Mouse (Mus musculus) stomach, embryonic 14.5 days (tissue): Measurements from ENCODE around the gene Lsm10. TPM values are rescaled to one million over a fixed set of nuclear protein-coding genes. Genes with fewer than 3 reads are reported as not detected.
A peak's percentile ranks its signal among the peaks of the same experiment; 100 is the strongest.

Experiments
- ATAC-seq: fragments of 200-750 bp; cut with Nextera tagmentation; 2 replicates; pipeline ENCODE4 v1.8.0; 2017; ENCODE audit warnings: low read depth, moderate TSS enrichment; ENCODE audit not compliant: insufficient number of reproducible peaks, insufficient read depth, low FRiP score
- H3K27ac ChIP-seq: fragments of 300-500 bp; sonication (generic); 2 replicates; pipeline ENCODE4 v1.5.1; 2014; ENCODE audit warnings: mild to moderate bottlenecking, low read length, moderate library complexity, mixed read lengths
- H3K27me3 ChIP-seq: fragments of 300-500 bp; sonication (generic); 2 replicates; pipeline ENCODE4 v1.6.1; 2014; ENCODE audit warnings: low read length, control low read depth, mixed read lengths; ENCODE audit not compliant: control insufficient read depth, insufficient read depth
- H3K36me3 ChIP-seq: fragments of 300-500 bp; sonication (generic); 2 replicates; pipeline ENCODE4 v1.6.1; 2014; ENCODE audit warnings: mild to moderate bottlenecking, control low read depth, low read length, moderate library complexity, mixed read lengths; ENCODE audit not compliant: control insufficient read depth, insufficient read depth
- H3K4me1 ChIP-seq: fragments of 300-500 bp; sonication (generic); 2 replicates; pipeline ENCODE4 v1.6.1; 2014; ENCODE audit warnings: low read length, control low read depth, mixed read lengths; ENCODE audit not compliant: control insufficient read depth, insufficient read depth
- H3K4me2 ChIP-seq: fragments of 300-500 bp; sonication (generic); replicated peaks from 2 replicates; pipeline ENCODE4 v1.6.1; 2014; ENCODE audit warnings: low read depth, low read length, control low read depth
- H3K4me3 ChIP-seq: fragments of 300-500 bp; sonication (generic); 2 replicates; pipeline ENCODE4 v1.5.1; 2014; ENCODE audit warnings: low read depth, low read length, control low read depth
- H3K9ac ChIP-seq: fragments of 300-500 bp; sonication (generic); replicated peaks from 2 replicates; pipeline ENCODE4 v1.6.1; 2014; ENCODE audit warnings: low read depth, mild to moderate bottlenecking, control low read depth, low read length, moderate library complexity, mixed read lengths
- H3K9me3 ChIP-seq: fragments of 300-500 bp; sonication (generic); 2 replicates; pipeline ENCODE4 v1.6.1; 2016; ENCODE audit warnings: low read depth, low read length, control low read depth; ENCODE audit not compliant: control insufficient read depth
- WGBS: fragments of 180-500 bp; shearing (Covaris S2); extraction: QIAGEN DNeasy Blood & Tissue Kit; methylation state at CpG from one replicate; pipeline ENCODE4 v1.1.7; 2014; 5-methylcytosine and 5-hydroxymethylcytosine counted together
- polyA plus RNA-seq: library from polyadenylated mRNA; unstranded; fragments of >200 nt; fragmentation: Nextera tagmentation; extraction: Ambion mirVana; gene quantifications from 2 replicates; pipeline ENCODE4 v1.2.1, GENCODE M21; 2014

Gene Lsm10
- polyA plus RNA-seq, 1 experiment from 2014 or later = 57.5 TPM

- H3K27ac ChIP-seq = no peak overlapping the region
- peaks cover 34% of the 10 kb centered on the region for H3K36me3 ChIP-seq
- no peak overlapping the region for H3K9ac ChIP-seq
- peaks cover 4% of the 10 kb centered on the region; the same call in 1 of the 2 replicates for H3K4me1 ChIP-seq
- H3K27me3 ChIP-seq = no peaks in the 10 kb centered on the region
- no peak overlapping the region for H3K4me3 ChIP-seq
- H3K4me2 ChIP-seq = no peak overlapping the region
- no peak for ATAC-seq
- WGBS = 86% methylated on average over 4 of the region's 4 CpGs
- H3K9me3 ChIP-seq = no peaks in the 10 kb centered on the region
These were observed 41.4 kb downstream of the Lsm10 start for GRCm38 (mm10) chr4:126137773-126138172.

GRCm38 (mm10) chr4:126141021-126141420 lies 44.6 kb downstream of the Lsm10 start:
- no peak overlapping the region for H3K4me3 ChIP-seq
- H3K9me3 ChIP-seq = no peaks in the 10 kb centered on the region
- no peak for ATAC-seq
- no peak overlapping the region for H3K4me2 ChIP-seq
- 74% methylated on average over 5 of the region's 5 CpGs for WGBS
- H3K36me3 ChIP-seq = peaks cover 24% of the 10 kb centered on the region
- H3K9ac ChIP-seq = no peak overlapping the region
- H3K4me1 ChIP-seq = no peaks in the 10 kb centered on the region
- no peak overlapping the region for H3K27ac ChIP-seq
- no peaks in the 10 kb centered on the region for H3K27me3 ChIP-seq

- ATAC-seq = no peak
- Histone ChIP-seq H3K9me3 (no peaks in the 10 kb centered on the region), H3K4me2 (no peak overlapping the region), H3K9ac (no peak overlapping the region), H3K36me3 (no peaks in the 10 kb centered on the region; the same call in 1 of the 2 replicates), H3K4me1 (peaks cover 28% of the 10 kb centered on the region), H3K27me3 (no peaks in the 10 kb centered on the region), H3K27ac (no peak overlapping the region), H3K4me3 (no peak overlapping the region)
- WGBS = 36% methylated on average over 4 of the region's 4 CpGs
These were observed 49.0 kb downstream of the Lsm10 start for GRCm38 (mm10) chr4:126145396-126145795.

- ATAC-seq = no peak
- Histone ChIP-seq H3K4me3 (peak overlapping the region; percentile 65), H3K9me3 (no peaks in the 10 kb centered on the region), H3K27me3 (no peaks in the 10 kb centered on the region), H3K4me2 (peak overlapping the region; percentile 88), H3K36me3 (peaks cover 8% of the 10 kb centered on the region), H3K27ac (peak overlapping the region; percentile 92), H3K4me1 (peaks cover 39% of the 10 kb centered on the region), H3K9ac (no peak overlapping the region)
- 26% methylated on average over 9 of the region's 9 CpGs for WGBS
These were observed 50.6 kb downstream of the Lsm10 start for GRCm38 (mm10) chr4:126146974-126147532.

GRCm38 (mm10) chr4:126147533-126148160 lies 51.2 kb downstream of the Lsm10 start, which contains the start of gene Eva1b:
Gene Eva1b (plus strand): TSS chr4:126147744.
- peaks cover 39% of the 10 kb centered on the region for H3K4me1 ChIP-seq
- peak within 1 kb of the TSS; percentile 92 for H3K27ac ChIP-seq
- H3K4me3 ChIP-seq = peak within 1 kb of the TSS; percentile 65
- H3K36me3 ChIP-seq = peaks cover 8% of the 10 kb centered on the region
- no peaks in the 10 kb centered on the region for H3K9me3 ChIP-seq
- peak; percentile 82 for ATAC-seq
- H3K4me2 ChIP-seq = peak within 1 kb of the TSS; percentile 88
- WGBS = under 1% methylated on average over 24 of the region's 24 CpGs
- H3K27me3 ChIP-seq = no peaks in the 10 kb centered on the region
- peak within 1 kb of the TSS; percentile 76; the same call in 1 of the 2 replicates for H3K9ac ChIP-seq

Other genes starting within 250 kb of the Lsm10 start
- gene Csf3r, start 72.1 kb upstream of the Lsm10 start, polyA plus RNA-seq = 0.45 and 1.1 TPM in 2 replicates
- gene Mrps15, start 49.7 kb upstream of the Lsm10 start, polyA plus RNA-seq = 137 and 148 TPM in 2 replicates
- 13.3 and 16.0 TPM in 2 replicates for gene Oscp1, start 38.1 kb upstream of the Lsm10 start, polyA plus RNA-seq
- 20.0 and 23.6 TPM in 2 replicates for gene Stk40, start 7.3 kb downstream of the Lsm10 start, polyA plus RNA-seq
- gene Eva1b, start 51.1 kb downstream of the Lsm10 start, polyA plus RNA-seq = 70.2 and 76.5 TPM in 2 replicates
- 7.4 and 8.7 TPM in 2 replicates for gene Sh3d21, start 66.9 kb downstream of the Lsm10 start, polyA plus RNA-seq
- gene Thrap3, start 106.1 kb downstream of the Lsm10 start, polyA plus RNA-seq = 258 and 268 TPM in 2 replicates
- 37.2 and 38.7 TPM in 2 replicates for gene Map7d1, start 159.7 kb downstream of the Lsm10 start, polyA plus RNA-seq
- 14.7 and 17.1 TPM in 2 replicates for gene Trappc3, start 165.7 kb downstream of the Lsm10 start, polyA plus RNA-seq
- 10.2 and 10.8 TPM in 2 replicates for gene Col8a2, start 190.2 kb downstream of the Lsm10 start, polyA plus RNA-seq
- 48.5 and 50.4 TPM in 2 replicates for gene Adprhl2, start 225.1 kb downstream of the Lsm10 start, polyA plus RNA-seq
- gene Tekt2, start 229.1 kb downstream of the Lsm10 start, polyA plus RNA-seq = 9.4 and 11.9 TPM in 2 replicates